Mouse (Mus musculus): ENCODE results near the gene H3f3b. TPM values are rescaled to one million over a fixed set of nuclear protein-coding genes. Genes with fewer than 3 reads are reported as not detected.

The H3f3b gene
- polyA plus RNA-seq, 1 experiment from 2014 or later, result 684 TPM

DNA sequence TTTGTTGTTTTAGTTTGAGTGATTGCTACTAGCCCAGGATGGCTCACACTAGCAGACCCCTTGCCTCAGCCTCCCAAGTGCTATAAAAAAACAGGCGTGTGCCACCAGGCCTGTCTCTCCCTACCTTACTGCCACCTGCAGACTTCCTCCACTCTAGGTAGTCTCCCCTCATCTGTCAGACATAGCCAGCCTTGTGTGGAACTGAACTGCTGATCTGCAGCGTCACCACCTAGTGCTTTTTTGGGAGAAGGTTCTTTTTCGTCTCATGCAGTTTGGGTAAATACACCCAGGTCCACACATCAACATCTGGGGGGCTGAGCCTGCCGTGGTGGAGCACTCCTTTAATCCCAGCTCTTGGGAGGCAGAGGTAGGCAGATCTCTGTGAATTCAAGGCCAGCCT, 30.7 kb downstream of the H3f3b start:
- Histone ChIP-seq H3K36me3 (ENCODE audit: control insufficient read depth, insufficient read depth, low read length) (no peaks in the 10 kb centered on the region), H3K4me2 (ENCODE audit: low read length) (no peak overlapping the region), H3K9me3 (ENCODE audit: control insufficient read depth, low read length) (no peaks in the 10 kb centered on the region), H3K9ac (ENCODE audit: low read length) (no peak overlapping the region), H3K4me3 (ENCODE audit: control insufficient read depth in 1 of 2, insufficient read depth in 1 of 2, low read depth in 1 of 2, low read length in 2 of 2) (no peak overlapping the region), H3K27me3 (ENCODE audit: control insufficient read depth, insufficient read depth, low read length) (peaks cover 7% of the 10 kb centered on the region; the same call in 1 of the 2 replicates), H3K4me1 (ENCODE audit: control insufficient read depth in 2 of 2, insufficient read depth in 2 of 2, low read length in 2 of 2) (no peaks in the 10 kb centered on the region; a peak in 1 of 4 replicates), H3K27ac (replicated peaks in 1 of 2; ENCODE audit: control insufficient read depth in 1 of 2, insufficient read depth in 1 of 2, low read depth in 2 of 2, low read length in 2 of 2) (no peak overlapping the region)
- 69% methylated on average over 4 of the region's 4 CpGs for WGBS
- no peak for ATAC-seq (ENCODE audit: insufficient number of reproducible peaks, insufficient read depth, low FRiP score, low read depth)

- 79% methylated on average over 3 of the region's 3 CpGs for WGBS
- Histone ChIP-seq H3K4me3 (ENCODE audit: control insufficient read depth in 1 of 2, insufficient read depth in 1 of 2, low read depth in 1 of 2, low read length in 2 of 2) (no peak overlapping the region), H3K36me3 (ENCODE audit: control insufficient read depth, insufficient read depth, low read length) (no peaks in the 10 kb centered on the region), H3K27ac (replicated peaks in 1 of 2; ENCODE audit: control insufficient read depth in 1 of 2, insufficient read depth in 1 of 2, low read depth in 2 of 2, low read length in 2 of 2) (no peak overlapping the region), H3K4me2 (ENCODE audit: low read length) (no peak overlapping the region), H3K4me1 (ENCODE audit: control insufficient read depth in 2 of 2, insufficient read depth in 2 of 2, low read length in 2 of 2) (no peaks in the 10 kb centered on the region), H3K9ac (ENCODE audit: low read length) (no peak overlapping the region), H3K27me3 (ENCODE audit: control insufficient read depth, insufficient read depth, low read length) (peaks cover 6% of the 10 kb centered on the region; the same call in 1 of the 2 replicates), H3K9me3 (ENCODE audit: control insufficient read depth, low read length) (no peaks in the 10 kb centered on the region)
- no peak for ATAC-seq (ENCODE audit: insufficient number of reproducible peaks, insufficient read depth, low FRiP score, low read depth)
These were observed 32.5 kb downstream of the H3f3b start for GRCm38 (mm10) chr11:115995256-115995655.

- H3K4me1 ChIP-seq (ENCODE audit: control insufficient read depth in 2 of 2, insufficient read depth in 2 of 2, low read length in 2 of 2), result no peaks in the 10 kb centered on the region; a peak in 1 of 4 replicates
- H3K9me3 ChIP-seq (ENCODE audit: control insufficient read depth, low read length), result no peaks in the 10 kb centered on the region
- no peak overlapping the region for H3K4me2 ChIP-seq (ENCODE audit: low read length)
- H3K4me3 ChIP-seq (ENCODE audit: control insufficient read depth in 1 of 2, insufficient read depth in 1 of 2, low read depth in 1 of 2, low read length in 2 of 2), result no peak overlapping the region
- H3K27me3 ChIP-seq (ENCODE audit: control insufficient read depth, insufficient read depth, low read length), result 0 out of 2 replicates have a peak, but pooled peaks cover 3% of the 10 kb centered on the region
- WGBS, result 54% methylated on average over 4 of the region's 4 CpGs
- H3K9ac ChIP-seq (ENCODE audit: low read length), result no peak overlapping the region
- H3K36me3 ChIP-seq (ENCODE audit: control insufficient read depth, insufficient read depth, low read length), result no peaks in the 10 kb centered on the region
- H3K27ac ChIP-seq (replicated peaks in 1 of 2; ENCODE audit: control insufficient read depth in 1 of 2, insufficient read depth in 1 of 2, low read depth in 2 of 2, low read length in 2 of 2), result no peak overlapping the region
- ATAC-seq (ENCODE audit: insufficient number of reproducible peaks, insufficient read depth, low FRiP score, low read depth), result no peak
These were observed 35.7 kb downstream of the H3f3b start for GRCm38 (mm10) chr11:115992098-115992497.

DNA sequence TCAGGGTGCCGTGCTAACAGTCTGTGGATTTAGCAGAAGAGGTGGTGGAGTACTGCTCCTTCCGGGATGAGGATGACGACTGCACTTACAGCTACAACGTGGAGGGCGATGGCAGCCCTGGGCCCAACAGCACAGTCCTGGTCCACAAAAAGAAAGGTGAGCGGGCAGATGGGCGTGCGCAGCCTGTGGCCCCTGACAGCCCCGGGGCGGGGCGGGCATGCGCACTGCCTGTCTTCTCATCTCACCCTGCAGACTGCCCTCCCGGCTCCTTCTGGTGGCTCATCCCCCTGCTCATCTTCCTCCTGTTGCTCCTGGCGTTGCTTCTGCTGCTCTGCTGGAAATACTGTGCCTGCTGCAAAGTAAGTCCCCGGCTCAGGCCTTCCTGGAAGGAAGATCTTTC, 38.1 kb downstream of the H3f3b start:
- Histone ChIP-seq H3K27me3 (ENCODE audit: control insufficient read depth, insufficient read depth, low read length) (0 out of 2 replicates have a peak, but pooled peaks cover 3% of the 10 kb centered on the region), H3K4me2 (ENCODE audit: low read length) (peak overlapping the region; percentile 18), H3K4me1 (ENCODE audit: control insufficient read depth in 2 of 2, insufficient read depth in 2 of 2, low read length in 2 of 2) (no peaks in the 10 kb centered on the region; a peak in 1 of 4 replicates), H3K36me3 (ENCODE audit: control insufficient read depth, insufficient read depth, low read length) (no peaks in the 10 kb centered on the region), H3K9me3 (ENCODE audit: control insufficient read depth, low read length) (no peaks in the 10 kb centered on the region), H3K9ac (ENCODE audit: low read length) (no peak overlapping the region), H3K4me3 (ENCODE audit: control insufficient read depth in 1 of 2, insufficient read depth in 1 of 2, low read depth in 1 of 2, low read length in 2 of 2) (peak overlapping the region; percentile 5 to 10; a peak in 3 of 4 replicates), H3K27ac (replicated peaks in 1 of 2; ENCODE audit: control insufficient read depth in 1 of 2, insufficient read depth in 1 of 2, low read depth in 2 of 2, low read length in 2 of 2) (no peak overlapping the region)
- WGBS, result 34% methylated on average over 15 of the region's 15 CpGs
- ATAC-seq (ENCODE audit: insufficient number of reproducible peaks, insufficient read depth, low FRiP score, low read depth), result no peak

DNA sequence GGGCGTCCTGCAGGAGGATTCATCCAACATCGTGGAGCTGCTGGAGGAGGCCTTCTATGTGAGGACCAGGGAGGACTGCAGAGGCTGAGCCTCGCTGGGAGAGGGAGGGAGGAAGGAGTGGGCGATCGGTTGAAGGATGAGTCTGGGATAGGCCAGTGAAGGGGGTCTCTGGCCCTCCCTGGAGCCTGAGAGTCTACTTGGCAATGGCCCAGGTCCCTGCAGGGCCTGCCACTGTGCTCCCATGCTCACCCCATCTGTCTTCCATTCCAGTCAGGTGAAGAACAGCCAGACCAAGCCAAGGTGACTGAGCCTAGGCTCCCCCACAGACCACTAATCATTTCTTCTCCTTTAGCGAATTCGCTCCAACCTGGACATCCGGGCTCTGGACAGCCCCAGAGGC, 44.5 kb downstream of the H3f3b start:
- no peaks in the 10 kb centered on the region for H3K9me3 ChIP-seq (ENCODE audit: control insufficient read depth, low read length)
- ATAC-seq (ENCODE audit: insufficient number of reproducible peaks, insufficient read depth, low FRiP score, low read depth), result no peak
- H3K36me3 ChIP-seq (ENCODE audit: control insufficient read depth, insufficient read depth, low read length), result no peaks in the 10 kb centered on the region
- peaks cover 9% of the 10 kb centered on the region for H3K27me3 ChIP-seq (ENCODE audit: control insufficient read depth, insufficient read depth, low read length)
- H3K4me2 ChIP-seq (ENCODE audit: low read length), result no peak overlapping the region
- H3K4me1 ChIP-seq (ENCODE audit: control insufficient read depth in 2 of 2, insufficient read depth in 2 of 2, low read length in 2 of 2), result no peaks in the 10 kb centered on the region
- no peak overlapping the region for H3K9ac ChIP-seq (ENCODE audit: low read length)
- 72% methylated on average over 8 of the region's 8 CpGs for WGBS
- H3K4me3 ChIP-seq (ENCODE audit: control insufficient read depth in 1 of 2, insufficient read depth in 1 of 2, low read depth in 1 of 2, low read length in 2 of 2), result no peak overlapping the region
- no peak overlapping the region for H3K27ac ChIP-seq (replicated peaks in 1 of 2; ENCODE audit: control insufficient read depth in 1 of 2, insufficient read depth in 1 of 2, low read depth in 2 of 2, low read length in 2 of 2)

DNA sequence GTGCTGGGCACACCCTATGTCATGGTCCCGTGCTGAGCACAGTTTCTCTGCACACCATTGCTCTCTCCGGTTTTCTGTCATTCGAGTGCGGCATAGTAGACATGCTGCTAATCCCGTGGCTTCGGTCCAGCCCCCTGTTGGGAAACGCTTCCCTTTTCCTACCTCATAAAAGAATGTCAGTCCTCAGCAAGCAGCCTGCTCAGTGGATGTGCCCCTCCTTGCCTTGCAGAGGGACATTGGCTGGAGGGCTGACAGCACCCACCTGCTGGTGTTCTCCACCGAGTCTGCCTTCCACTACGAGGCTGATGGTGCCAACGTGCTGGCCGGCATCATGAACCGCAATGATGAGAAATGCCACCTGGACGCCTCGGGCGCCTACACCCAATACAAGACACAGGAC, 45.3 kb downstream of the H3f3b start:
- Histone ChIP-seq H3K27me3 (ENCODE audit: control insufficient read depth, insufficient read depth, low read length) (peaks cover 11% of the 10 kb centered on the region), H3K9ac (ENCODE audit: low read length) (no peak overlapping the region), H3K36me3 (ENCODE audit: control insufficient read depth, insufficient read depth, low read length) (no peaks in the 10 kb centered on the region), H3K4me1 (ENCODE audit: control insufficient read depth in 2 of 2, insufficient read depth in 2 of 2, low read length in 2 of 2) (no peaks in the 10 kb centered on the region), H3K9me3 (ENCODE audit: control insufficient read depth, low read length) (no peaks in the 10 kb centered on the region), H3K4me3 (ENCODE audit: control insufficient read depth in 1 of 2, insufficient read depth in 1 of 2, low read depth in 1 of 2, low read length in 2 of 2) (no peak overlapping the region), H3K27ac (replicated peaks in 1 of 2; ENCODE audit: control insufficient read depth in 1 of 2, insufficient read depth in 1 of 2, low read depth in 2 of 2, low read length in 2 of 2) (no peak overlapping the region), H3K4me2 (ENCODE audit: low read length) (no peak overlapping the region)
- whole genome bisulfite sequencing, result 85% methylated on average over 15 of the region's 15 CpGs
- no peak for ATAC-seq (ENCODE audit: insufficient number of reproducible peaks, insufficient read depth, low FRiP score, low read depth)

GRCm38 (mm10) chr11:115975544-115975943, 52.2 kb downstream of the H3f3b start:
- Histone ChIP-seq H3K4me3 (ENCODE audit: control insufficient read depth in 1 of 2, insufficient read depth in 1 of 2, low read depth in 1 of 2, low read length in 2 of 2) (peak overlapping the region in 1 of 2 experiments; percentile 46; a peak in 1 of 4 replicates), H3K4me1 (ENCODE audit: control insufficient read depth in 2 of 2, insufficient read depth in 2 of 2, low read length in 2 of 2) (peaks cover 6 to 7% of the 10 kb centered on the region in 2 experiments; a peak in 3 of 4 replicates), H3K27me3 (ENCODE audit: control insufficient read depth, insufficient read depth, low read length) (peaks cover 54% of the 10 kb centered on the region), H3K36me3 (ENCODE audit: control insufficient read depth, insufficient read depth, low read length) (no peaks in the 10 kb centered on the region), H3K4me2 (ENCODE audit: low read length) (peak overlapping the region; percentile 80; the same call in 1 of the 2 replicates), H3K9me3 (ENCODE audit: control insufficient read depth, low read length) (no peaks in the 10 kb centered on the region), H3K9ac (ENCODE audit: low read length) (no peak overlapping the region), H3K27ac (replicated peaks in 1 of 2; ENCODE audit: control insufficient read depth in 1 of 2, insufficient read depth in 1 of 2, low read depth in 2 of 2, low read length in 2 of 2) (no peak overlapping the region)
- WGBS, result 39% methylated on average over 12 of the region's 12 CpGs
- ATAC-seq (ENCODE audit: insufficient number of reproducible peaks, insufficient read depth, low FRiP score, low read depth), result no peak

DNA sequence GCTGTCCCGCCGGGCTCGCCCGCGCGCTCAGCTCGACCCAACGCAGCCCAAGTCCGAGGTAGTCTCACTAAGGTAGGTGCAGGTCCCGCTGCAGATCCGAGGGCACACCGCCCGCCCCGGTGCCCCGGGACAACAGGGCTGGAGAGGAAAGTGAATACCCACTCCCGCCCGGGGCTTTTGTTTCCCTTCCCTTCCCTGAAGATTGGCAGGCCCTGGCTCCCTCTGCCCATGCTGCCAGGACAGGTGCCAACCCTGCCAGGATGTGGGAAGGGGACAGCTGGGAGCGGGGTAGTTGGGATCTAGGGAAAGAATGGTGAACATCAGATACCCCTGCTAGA, 52.7 kb downstream of the H3f3b start:
- H3K9ac ChIP-seq (ENCODE audit: low read length), result peak overlapping the region; percentile 51
- 0 out of 2 replicates have a peak, but pooled peaks have one; percentile 7 for ATAC-seq (ENCODE audit: insufficient number of reproducible peaks, insufficient read depth, low FRiP score, low read depth)
- H3K4me1 ChIP-seq (ENCODE audit: control insufficient read depth in 2 of 2, insufficient read depth in 2 of 2, low read length in 2 of 2), result peaks cover 6 to 7% of the 10 kb centered on the region in 2 experiments; a peak in 3 of 4 replicates
- peak overlapping the region; percentile 45 to 46 for H3K4me3 ChIP-seq (ENCODE audit: control insufficient read depth in 1 of 2, insufficient read depth in 1 of 2, low read depth in 1 of 2, low read length in 2 of 2)
- peaks cover 54% of the 10 kb centered on the region for H3K27me3 ChIP-seq (ENCODE audit: control insufficient read depth, insufficient read depth, low read length)
- H3K9me3 ChIP-seq (ENCODE audit: control insufficient read depth, low read length), result no peaks in the 10 kb centered on the region
- WGBS, result 4% methylated on average over 18 of the region's 18 CpGs
- peak overlapping the region; percentile 80 for H3K4me2 ChIP-seq (ENCODE audit: low read length)
- H3K36me3 ChIP-seq (ENCODE audit: control insufficient read depth, insufficient read depth, low read length), result no peaks in the 10 kb centered on the region
- H3K27ac ChIP-seq (replicated peaks in 1 of 2; ENCODE audit: control insufficient read depth in 1 of 2, insufficient read depth in 1 of 2, low read depth in 2 of 2, low read length in 2 of 2), result no peak overlapping the region

Data from heart, embryonic 14.5 days (tissue).